ENCODE assay signal across 14 mouse cellular contexts in genomic region chr6:93819282-93819681, GRCm38 (mm10).
DNase-seq lines count a peak whose midpoint lies in the region; ATAC-seq and TF ChIP-seq lines count a peak whose summit lies in the region.
"Had no signal": no experiment of that assay in that cellular context is flagged by ENCODE, and none has a peak within 500 bp of the region (broad histone marks: within the 10 kb centered on the region; RNA-seq: fewer than 3 reads in every experiment).

No protein-coding gene starts in this region.

- no peak overlapping the region for H3K9ac ChIP-seq in hindbrain, embryonic 13.5 days
- H3K9ac ChIP-seq in neural tube, embryonic 11.5 days (ENCODE audit: low read length): no peak overlapping the region
- H3K9ac ChIP-seq: heart, embryonic 13.5 days; limb, embryonic 15.5 days; neural tube, embryonic 12.5 days had no signal

- H3K4me2 ChIP-seq in hindbrain, embryonic 13.5 days: no peak overlapping the region
- no peak overlapping the region for H3K4me2 ChIP-seq in neural tube, embryonic 11.5 days (ENCODE audit: low read depth)
- H3K4me2 ChIP-seq: heart, embryonic 13.5 days; limb, embryonic 15.5 days had no signal

- TF ChIP-seq CTCF in kidney, adult 2 months (conservative IDR thresholded peaks at IDR 0.05; ENCODE audit: insufficient read depth, insufficient read length, low read depth, low read length): no peak

- H3K27me3 ChIP-seq in forebrain, embryonic 10.5 days (ENCODE audit: poor library complexity, severe bottlenecking): no peaks in the 10 kb centered on the region
- no peaks in the 10 kb centered on the region for H3K27me3 ChIP-seq in hindbrain, embryonic 13.5 days
- no peaks in the 10 kb centered on the region for H3K27me3 ChIP-seq in neural tube, embryonic 11.5 days (ENCODE audit: control insufficient read depth, insufficient read depth, low read length)
- H3K27me3 ChIP-seq in kidney, adult 2 months (replicated peaks; ENCODE audit: control insufficient read depth, insufficient read depth, low read length): no peaks in the 10 kb centered on the region
- H3K27me3 ChIP-seq: heart, embryonic 13.5 days; limb, embryonic 15.5 days; neural tube, embryonic 12.5 days had no signal

- TF ChIP-seq POLR2A in kidney, adult 2 months (IDR thresholded peaks at IDR 0.05; ENCODE audit: low read depth, low read length): no peak

- peaks cover 9% of the 10 kb centered on the region; the same call in 1 of the 2 replicates for H3K36me3 ChIP-seq in forebrain, embryonic 10.5 days (replicated peaks)
- no peaks in the 10 kb centered on the region; the same call in 1 of the 2 replicates for H3K36me3 ChIP-seq in hindbrain, embryonic 13.5 days
- no peaks in the 10 kb centered on the region for H3K36me3 ChIP-seq in neural tube, embryonic 11.5 days (ENCODE audit: control insufficient read depth, insufficient read depth, low read length)
- H3K36me3 ChIP-seq in kidney, adult 2 months (ENCODE audit: control insufficient read depth, insufficient read depth, low read length): no peaks in the 10 kb centered on the region
- H3K36me3 ChIP-seq: heart, embryonic 13.5 days; limb, embryonic 15.5 days; neural tube, embryonic 12.5 days had no signal

- DNase-seq in cerebellum, postnatal 25 days: peak; percentile 37 to 39
- DNase-seq in forebrain, embryonic 10.5 days (ENCODE audit: extremely low spot score, low spot score): no peak
- no peak for DNase-seq in neural tube, embryonic 11.5 days (ENCODE audit: low spot score)
- no peak for DNase-seq in gastrocnemius, adult 8-10 months (ENCODE audit: low spot score in 2 of 2)
- no peak for DNase-seq in adrenal gland, postnatal 14 days
- DNase-seq in kidney, adult 2 months: no peak
- DNase-seq: B cell, adult 2 months; lung, adult 2 months; thymus, adult 18-20 months had no signal

- no peak overlapping the region for H3K4me3 ChIP-seq in forebrain, embryonic 10.5 days
- no peak overlapping the region for H3K4me3 ChIP-seq in hindbrain, embryonic 13.5 days
- no peak overlapping the region for H3K4me3 ChIP-seq in neural tube, embryonic 11.5 days (ENCODE audit: low read depth, low read length)
- H3K4me3 ChIP-seq in kidney, adult 2 months (ENCODE audit: insufficient read depth, low read depth, low read length): no peak overlapping the region
- H3K4me3 ChIP-seq: heart, embryonic 13.5 days; limb, embryonic 15.5 days; neural tube, embryonic 12.5 days had no signal

- WGBS in forebrain, embryonic 10.5 days: 92% methylated on average over 4 of the region's 4 CpGs
- WGBS in hindbrain, embryonic 13.5 days: 91% methylated on average over 4 of the region's 4 CpGs
- 92% methylated on average over 4 of the region's 4 CpGs for WGBS in neural tube, embryonic 11.5 days
- WGBS in kidney, adult 2 months: over 99% methylated on average over 4 of the region's 4 CpGs

- H3K4me1 ChIP-seq in forebrain, embryonic 10.5 days: peaks cover 65% of the 10 kb centered on the region
- peaks cover 58% of the 10 kb centered on the region for H3K4me1 ChIP-seq in hindbrain, embryonic 13.5 days (replicated peaks)
- H3K4me1 ChIP-seq in neural tube, embryonic 11.5 days (ENCODE audit: control insufficient read depth, insufficient read depth, low read length): peaks cover 30% of the 10 kb centered on the region
- peaks cover 6% of the 10 kb centered on the region; the same call in 1 of the 2 replicates for H3K4me1 ChIP-seq in kidney, adult 2 months (ENCODE audit: control insufficient read depth, insufficient read depth, low read length)

- H3K9me3 ChIP-seq in forebrain, embryonic 10.5 days: no peaks in the 10 kb centered on the region
- no peaks in the 10 kb centered on the region for H3K9me3 ChIP-seq in hindbrain, embryonic 13.5 days
- H3K9me3 ChIP-seq in neural tube, embryonic 11.5 days (ENCODE audit: control insufficient read depth, low read length): no peaks in the 10 kb centered on the region
- H3K9me3 ChIP-seq: limb, embryonic 15.5 days; neural tube, embryonic 12.5 days had no signal

- peak overlapping the region; percentile 70; the same call in 1 of the 2 replicates for H3K27ac ChIP-seq in forebrain, embryonic 10.5 days
- peak overlapping the region; percentile 81; the same call in 1 of the 2 replicates for H3K27ac ChIP-seq in hindbrain, embryonic 13.5 days
- H3K27ac ChIP-seq in neural tube, embryonic 11.5 days (ENCODE audit: low read depth, low read length): peak overlapping the region; percentile 50; the same call in 1 of the 2 replicates
- H3K27ac ChIP-seq in kidney, adult 2 months (ENCODE audit: insufficient read depth, low read depth, low read length): no peak overlapping the region
- H3K27ac ChIP-seq: heart, embryonic 13.5 days; limb, embryonic 15.5 days; neural tube, embryonic 12.5 days had no signal

- ATAC-seq in cerebellum, adult (ENCODE audit: insufficient number of reproducible peaks, low FRiP score, low TSS enrichment): no peak
- no peak for ATAC-seq in hindbrain, embryonic 13.5 days (ENCODE audit: low FRiP score)
- no peak for ATAC-seq in neural tube, embryonic 11.5 days (ENCODE audit: insufficient read depth, low FRiP score, low TSS enrichment)

Comparison
In these comparisons a context has a peak if more than half of its experiments do, and no peak if none do; other contexts are left out.
1. DNase-seq: peak in cerebellum, postnatal 25 days (2 of 2); none in forebrain, embryonic 10.5 days (single experiment), neural tube, embryonic 11.5 days (single experiment), gastrocnemius, adult 8-10 months (0 of 2), adrenal gland, postnatal 14 days (single experiment) and kidney, adult 2 months (single experiment).